Mouse (Mus musculus): ENCODE data around the gene Castor2.

The Castor2 gene

DNA sequence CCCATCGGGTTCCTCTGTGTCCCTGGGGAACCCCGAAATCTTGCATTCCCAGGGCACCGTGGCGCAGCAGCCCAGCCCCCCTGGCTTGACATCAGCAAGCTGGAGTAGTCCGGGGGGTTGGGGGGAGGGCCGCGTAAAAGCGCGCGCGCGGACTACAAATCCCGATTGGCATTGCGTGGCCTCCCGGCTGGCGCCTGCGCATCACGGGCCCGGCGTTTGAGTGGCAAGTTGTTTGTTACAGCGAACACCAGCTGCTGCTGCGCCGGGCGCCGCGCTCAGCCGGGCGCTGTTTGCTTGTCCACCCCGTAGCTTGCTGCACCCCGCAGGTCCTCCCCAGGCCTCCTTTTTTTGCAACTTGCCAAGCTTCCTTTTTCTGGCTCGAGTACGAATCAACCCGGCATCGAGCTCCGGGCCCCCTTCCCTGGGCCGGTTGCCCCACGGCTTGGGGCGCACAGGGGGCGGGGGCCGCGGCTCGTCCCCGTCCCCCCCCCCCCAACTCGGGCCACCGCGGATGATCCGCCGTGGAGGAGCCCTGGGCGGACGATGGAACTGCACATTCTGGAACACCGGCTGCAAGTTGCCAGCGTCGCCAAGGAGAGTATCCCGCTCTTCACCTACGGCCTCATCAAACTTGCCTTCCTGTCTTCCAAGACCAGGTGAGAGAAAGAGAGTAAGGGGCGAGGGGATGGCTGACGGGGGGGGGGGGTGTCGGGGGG lies at the start of gene Castor2:
Gene Castor2 (plus strand): TSS at position 216 of the 716 bp plus-strand sequence.
- peak; percentile 89 for DNase-seq (ENCODE audit: low read depth, low spot score)

GRCm38 (mm10) chr5:134050711-134051110 lies 48.8 kb upstream of the Castor2 start:
- DNase-seq (ENCODE audit: low read depth, low spot score): peak; percentile 35

- DNase-seq (ENCODE audit: low read depth, low spot score): no peak
Measured at GRCm38 (mm10) chr5:134052614-134053013, 46.9 kb upstream of the Castor2 start.

DNA sequence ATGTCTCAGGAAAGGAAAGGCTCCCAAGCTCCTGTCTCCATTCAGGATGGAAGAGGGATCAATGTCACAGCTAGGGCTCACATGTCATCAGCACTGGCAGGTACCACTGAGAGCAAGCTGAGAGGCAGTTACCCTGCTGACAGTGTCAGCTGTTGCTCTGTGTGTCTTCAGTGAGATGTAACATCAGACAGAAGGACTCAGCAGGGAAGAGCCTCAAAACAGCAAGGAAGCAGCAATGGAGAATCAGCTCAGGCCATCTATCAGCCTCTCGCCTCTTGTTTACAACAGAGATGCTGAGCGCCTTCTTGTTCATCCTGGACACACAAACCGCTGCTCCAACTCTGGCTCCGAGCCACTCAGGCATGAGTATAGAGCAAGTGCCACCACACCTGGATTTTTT lies 45.0 kb upstream of the Castor2 start:
- DNase-seq (ENCODE audit: low read depth, low spot score): no peak

GRCm38 (mm10) chr5:134058793-134059352 lies 40.6 kb upstream of the Castor2 start:
- DNase-seq (ENCODE audit: low read depth, low spot score): no peak

DNA sequence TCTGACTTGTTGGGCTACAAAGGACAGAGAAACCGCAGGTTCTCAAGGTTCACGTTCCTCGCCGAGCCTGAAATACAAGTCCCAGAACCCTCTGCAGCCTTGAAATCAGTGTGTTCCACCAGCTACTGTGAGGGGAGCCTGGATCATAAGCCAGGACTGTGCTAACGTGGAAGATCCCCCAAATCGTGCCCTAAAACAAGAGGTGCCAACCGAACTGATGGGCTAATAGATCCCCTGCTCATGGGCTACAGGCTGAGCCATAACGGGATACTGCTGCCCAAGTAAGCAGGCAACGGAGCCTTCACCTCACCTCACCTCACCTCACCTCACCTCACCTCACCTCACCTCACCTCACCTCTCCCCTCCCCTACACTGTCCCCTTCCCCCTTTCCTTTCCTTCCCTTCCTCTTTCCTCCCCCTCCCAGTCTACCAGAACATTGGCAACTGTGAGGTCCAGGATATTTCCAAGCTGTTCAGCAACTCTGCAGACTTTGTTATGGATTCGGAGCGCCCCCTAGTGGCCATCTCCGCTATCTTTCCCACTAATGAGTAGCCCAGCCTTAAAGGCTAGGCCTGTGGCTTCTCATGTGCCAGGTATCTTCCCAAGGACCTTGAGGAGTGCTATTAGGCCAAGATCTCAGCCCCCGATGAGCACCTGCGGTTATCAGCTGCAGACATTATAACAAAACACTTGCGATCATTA lies 36.0 kb upstream of the Castor2 start:
- DNase-seq (ENCODE audit: low read depth, low spot score): peak; percentile 81

DNA sequence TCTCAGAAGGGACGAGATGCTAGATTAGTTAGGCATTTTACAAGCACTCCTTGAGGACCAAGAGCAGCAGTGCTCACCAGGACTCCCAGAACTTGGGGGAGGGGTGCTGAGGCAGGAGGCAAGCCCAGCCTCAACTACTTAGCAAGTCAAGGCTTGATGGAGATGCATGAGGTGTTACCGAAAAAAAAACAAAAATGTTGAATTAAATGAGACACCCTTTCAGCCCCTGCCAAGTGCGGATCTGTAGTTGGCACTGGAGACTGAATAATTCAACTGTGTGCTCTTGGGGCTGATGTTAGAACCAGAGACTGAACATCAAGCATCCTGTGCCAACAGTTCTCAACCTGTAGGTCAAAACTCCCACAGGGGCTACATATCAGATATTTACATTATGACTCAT lies 33.2 kb upstream of the Castor2 start:
- DNase-seq (ENCODE audit: low read depth, low spot score): no peak

DNA sequence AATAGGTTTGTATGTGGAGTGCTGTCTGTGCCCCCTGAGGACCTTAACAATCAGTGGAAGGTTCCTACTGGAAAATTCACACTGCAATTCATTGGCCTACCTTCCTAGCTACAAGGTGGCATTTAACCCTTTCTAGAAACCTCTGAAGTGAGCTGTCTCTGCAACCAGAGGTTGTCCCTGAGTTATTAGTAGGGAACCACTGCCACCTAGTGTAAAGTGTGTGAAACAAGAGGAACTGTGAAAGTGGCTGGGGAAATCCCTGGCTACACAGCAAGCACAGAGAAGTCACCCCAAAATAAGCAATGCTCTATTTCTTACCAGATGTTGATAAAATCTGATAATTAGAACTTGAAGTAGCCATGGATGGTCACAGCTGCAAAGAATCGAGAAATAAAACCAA lies 31.6 kb upstream of the Castor2 start:
- no peak for DNase-seq (ENCODE audit: low read depth, low spot score)

GRCm38 (mm10) chr5:134073512-134074041 lies 25.9 kb upstream of the Castor2 start:
- DNase-seq (ENCODE audit: low read depth, low spot score): no peak

GRCm38 (mm10) chr5:134074368-134074767 lies 25.1 kb upstream of the Castor2 start:
- no peak for DNase-seq (ENCODE audit: low read depth, low spot score)

- DNase-seq (ENCODE audit: low read depth, low spot score): no peak
Measured at GRCm38 (mm10) chr5:134076175-134076574, 23.3 kb upstream of the Castor2 start.

GRCm38 (mm10) chr5:134080685-134081548 lies 18.6 kb upstream of the Castor2 start:
- DNase-seq (ENCODE audit: low read depth, low spot score): no peak

DNA sequence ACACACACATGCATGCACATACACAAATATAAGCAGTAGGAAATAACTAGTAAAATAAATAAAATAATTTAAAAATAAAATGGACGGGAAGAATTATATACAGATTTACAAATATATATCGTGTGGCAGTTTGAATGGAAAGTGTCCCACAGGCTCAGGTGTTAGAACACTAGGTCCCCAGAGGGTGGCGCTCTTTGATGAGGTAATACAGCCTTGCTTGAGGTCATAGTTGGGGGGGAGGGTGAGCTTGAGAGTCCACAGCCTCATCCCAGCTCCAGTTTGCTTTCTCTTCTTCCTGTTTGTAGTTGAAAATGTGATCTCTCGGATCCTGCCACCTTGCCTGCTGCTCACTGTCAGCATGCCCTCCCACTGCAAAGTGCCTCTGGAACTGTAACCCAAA lies 14.3 kb upstream of the Castor2 start:
- DNase-seq (ENCODE audit: low read depth, low spot score): no peak

DNA sequence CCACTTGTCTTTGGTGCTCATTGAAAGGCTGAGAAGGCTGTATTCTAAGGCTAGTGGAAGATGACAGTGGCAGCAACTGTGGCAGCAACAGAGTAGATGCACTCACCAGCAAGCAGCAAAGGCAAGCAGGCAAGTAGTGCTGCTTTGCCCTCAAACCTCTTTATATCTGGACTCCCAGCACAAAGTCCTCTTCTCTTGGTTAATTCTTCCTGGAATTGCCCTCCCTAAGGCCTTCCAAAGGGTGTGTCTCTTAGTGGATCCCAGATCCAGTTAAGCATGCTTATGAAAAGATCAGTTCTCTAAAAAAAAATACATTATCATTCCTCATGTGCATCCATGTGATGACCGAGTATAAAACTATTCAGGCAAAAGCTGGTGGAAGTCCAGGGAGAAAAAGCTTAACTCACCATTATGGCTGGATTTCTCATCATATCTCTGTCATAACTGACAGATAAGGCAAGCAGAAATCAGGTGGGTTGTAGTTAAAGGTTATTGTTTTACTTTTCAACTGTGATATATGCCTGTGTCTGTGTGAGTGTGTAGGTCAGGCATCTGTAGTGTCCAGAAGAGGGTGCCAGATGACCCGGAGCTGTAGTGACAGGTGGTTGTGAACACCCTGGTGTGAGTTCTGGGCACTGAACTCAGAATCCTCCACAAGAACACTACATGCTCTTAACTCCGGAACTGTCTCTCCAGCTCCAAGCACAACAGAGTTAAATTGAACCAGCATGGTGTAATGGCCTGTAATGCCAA lies 13.4 kb upstream of the Castor2 start:
- no peak for DNase-seq (ENCODE audit: low read depth, low spot score)

DNA sequence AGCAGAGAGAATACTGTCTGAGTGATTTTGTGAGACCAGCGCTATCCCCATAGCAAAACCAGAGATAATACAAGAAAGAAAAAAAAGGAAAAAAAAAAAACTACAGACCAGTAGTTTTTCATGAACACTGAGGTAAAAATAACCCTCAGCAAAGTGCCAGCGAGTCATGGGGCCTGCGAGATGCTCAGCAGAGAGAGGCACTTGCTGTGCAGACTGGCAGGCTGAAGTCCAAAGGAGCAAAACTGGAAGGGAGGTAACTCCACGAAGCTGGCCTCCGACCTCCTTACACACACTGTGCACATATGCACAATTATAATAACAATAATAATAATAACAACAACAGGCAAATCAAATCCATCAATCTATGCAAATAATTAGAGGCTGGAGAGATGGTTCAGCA lies 12.3 kb upstream of the Castor2 start:
- no peak for DNase-seq (ENCODE audit: low read depth, low spot score)

- DNase-seq (ENCODE audit: low read depth, low spot score): no peak
Measured at GRCm38 (mm10) chr5:134095766-134096165, 3.7 kb upstream of the Castor2 start.

DNA sequence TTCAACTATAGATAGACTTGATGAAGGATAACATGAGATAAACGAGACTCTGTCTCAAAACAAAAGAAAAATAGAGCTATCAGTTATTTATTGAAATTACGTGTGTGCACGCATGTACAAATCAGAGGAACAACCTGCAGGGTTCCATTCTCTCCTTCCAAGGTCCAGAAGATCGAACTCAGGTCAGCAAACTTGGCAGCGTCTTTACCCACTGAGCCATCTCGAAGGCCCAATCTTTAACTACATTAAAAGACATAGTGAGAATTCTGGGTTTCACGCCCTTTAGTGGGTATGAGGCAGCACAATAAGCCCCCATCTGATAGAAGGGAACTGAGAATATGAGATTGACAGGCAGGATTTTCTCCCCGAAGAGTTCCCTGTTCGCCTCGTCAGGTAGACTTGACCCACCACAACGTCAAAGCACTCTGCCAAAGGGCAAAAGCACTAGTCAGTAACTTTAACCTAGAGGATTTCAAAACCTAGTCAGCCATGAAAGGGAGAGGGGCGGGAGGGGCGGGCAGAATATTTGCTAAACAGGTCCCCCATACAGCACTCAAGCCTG lies 1.1 kb upstream of the Castor2 start:
- no peak for DNase-seq (ENCODE audit: low read depth, low spot score)

- no peak for DNase-seq (ENCODE audit: low read depth, low spot score)
Measured at GRCm38 (mm10) chr5:134098976-134099375, 535 bp upstream of the Castor2 start.

- DNase-seq (ENCODE audit: low read depth, low spot score): no peak
Measured at GRCm38 (mm10) chr5:134100232-134100771, 791 bp downstream of the Castor2 start.

DNA sequence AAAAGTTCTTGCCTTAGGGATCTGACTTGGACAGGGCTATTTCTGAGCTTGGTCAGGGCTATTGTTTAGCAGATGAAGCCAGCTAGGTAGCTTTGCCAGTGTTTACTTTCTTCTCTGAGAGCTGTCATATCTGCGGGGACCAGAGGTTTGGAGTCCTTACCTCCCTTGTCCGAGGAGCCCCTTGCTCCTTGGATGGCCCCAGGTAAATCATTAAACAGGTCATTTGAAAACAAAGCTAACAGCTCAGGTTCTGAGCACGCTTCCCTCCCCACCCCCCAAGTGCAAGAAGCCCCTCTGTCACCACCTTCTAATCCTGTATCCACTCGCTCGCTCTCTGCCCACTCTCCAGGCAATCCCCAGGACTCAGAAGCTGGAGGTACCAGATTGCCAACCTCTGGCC lies 1.8 kb downstream of the Castor2 start:
- no peak for DNase-seq (ENCODE audit: low read depth, low spot score)
